21 mouse cellular contexts compared by ENCODE assay signal in genomic region chr6:142635185-142635583, GRCm38 (mm10).
DNase-seq lines count a peak whose midpoint lies in the region; ATAC-seq and TF ChIP-seq lines count a peak whose summit lies in the region.
"Had no signal": no experiment of that assay in that cellular context is flagged by ENCODE, and none has a peak within 500 bp of the region (broad histone marks: within the 10 kb centered on the region; RNA-seq: fewer than 3 reads in every experiment).

No protein-coding gene starts in this region.

- H3K9ac ChIP-seq in forebrain, embryonic 11.5 days (ENCODE audit: low read length): no peak overlapping the region
- no peak overlapping the region for H3K9ac ChIP-seq in forebrain, embryonic 13.5 days
- H3K9ac ChIP-seq in kidney, embryonic 16.5 days (replicated peaks; ENCODE audit: low read length): no peak overlapping the region
- no peak overlapping the region for H3K9ac ChIP-seq in lung, embryonic 15.5 days
- H3K9ac ChIP-seq: embryonic facial prominence, embryonic 15.5 days; heart, embryonic 12.5 days; heart, embryonic 15.5 days; hindbrain, embryonic 13.5 days had no signal

- 0 out of 2 replicates have a peak, but pooled peaks have one; percentile 4 for ATAC-seq in forebrain, embryonic 11.5 days (replicated peaks; ENCODE audit: low FRiP score)
- ATAC-seq in forebrain, embryonic 13.5 days: no peak
- ATAC-seq in kidney, embryonic 16.5 days (ENCODE audit: low FRiP score, low TSS enrichment): peak; percentile 27
- ATAC-seq in lung, embryonic 15.5 days (ENCODE audit: borderline replicate concordance, extremely low read depth, low FRiP score, low TSS enrichment): peak; percentile 14; the same call in 1 of the 2 replicates
- ATAC-seq: activated CD4-positive, CD25-positive, alpha-beta regulatory T cell, adult 4 months; hindbrain, embryonic 16.5 days had no signal

- H3K27me3 ChIP-seq in forebrain, embryonic 11.5 days (ENCODE audit: control insufficient read depth, insufficient read depth, low read length): no peaks in the 10 kb centered on the region
- no peaks in the 10 kb centered on the region for H3K27me3 ChIP-seq in forebrain, embryonic 13.5 days
- H3K27me3 ChIP-seq in kidney, embryonic 16.5 days (ENCODE audit: insufficient read depth, low read length): no peaks in the 10 kb centered on the region
- H3K27me3 ChIP-seq in kidney, adult 2 months (replicated peaks; ENCODE audit: control insufficient read depth, insufficient read depth, low read length): no peaks in the 10 kb centered on the region
- H3K27me3 ChIP-seq in lung, embryonic 15.5 days: no peaks in the 10 kb centered on the region
- no peaks in the 10 kb centered on the region for H3K27me3 ChIP-seq in embryonic facial prominence, embryonic 10.5 days (replicated peaks; ENCODE audit: low read depth, poor library complexity, severe bottlenecking)
- H3K27me3 ChIP-seq: embryonic facial prominence, embryonic 15.5 days; heart, embryonic 12.5 days; heart, embryonic 15.5 days; hindbrain, embryonic 13.5 days had no signal

- no peak for DNase-seq in forebrain, embryonic 11.5 days (ENCODE audit: low spot score)
- no peak for DNase-seq in kidney, adult 2 months
- no peak for DNase-seq in lung, postnatal 4 days
- no peak for DNase-seq in embryonic facial prominence, embryonic 10.5 days (ENCODE audit: low spot score)
- DNase-seq in urinary bladder, postnatal 36 days (ENCODE audit: low spot score in 2 of 2): no peak
- DNase-seq: adrenal gland, postnatal 25 days; cerebellum, adult 18-20 months; cerebellum, adult 9-10 months; cerebellum, postnatal 14 days; gastrocnemius, postnatal 25 days; heart, postnatal 36 days had no signal

- H3K4me2 ChIP-seq in forebrain, embryonic 11.5 days (ENCODE audit: low read depth, low read length, severe bottlenecking): no peak overlapping the region
- no peak overlapping the region for H3K4me2 ChIP-seq in forebrain, embryonic 13.5 days
- no peak overlapping the region for H3K4me2 ChIP-seq in kidney, embryonic 16.5 days (replicated peaks; ENCODE audit: low read depth, low read length)
- H3K4me2 ChIP-seq in lung, embryonic 15.5 days: no peak overlapping the region
- H3K4me2 ChIP-seq: embryonic facial prominence, embryonic 15.5 days; heart, embryonic 12.5 days; heart, embryonic 15.5 days; hindbrain, embryonic 13.5 days had no signal

- H3K9me3 ChIP-seq in forebrain, embryonic 11.5 days (ENCODE audit: control insufficient read depth, low read length): no peaks in the 10 kb centered on the region
- no peaks in the 10 kb centered on the region for H3K9me3 ChIP-seq in forebrain, embryonic 13.5 days (replicated peaks)
- no peaks in the 10 kb centered on the region for H3K9me3 ChIP-seq in kidney, embryonic 16.5 days (ENCODE audit: low read length)
- no peaks in the 10 kb centered on the region for H3K9me3 ChIP-seq in lung, embryonic 15.5 days
- no peaks in the 10 kb centered on the region for H3K9me3 ChIP-seq in embryonic facial prominence, embryonic 10.5 days
- H3K9me3 ChIP-seq: embryonic facial prominence, embryonic 15.5 days; heart, embryonic 12.5 days; heart, embryonic 15.5 days; hindbrain, embryonic 10.5 days; hindbrain, embryonic 13.5 days had no signal

- H3K4me1 ChIP-seq in forebrain, embryonic 11.5 days (replicated peaks; ENCODE audit: control insufficient read depth, insufficient read depth, low read length): no peaks in the 10 kb centered on the region
- peaks cover 5% of the 10 kb centered on the region; the same call in 1 of the 2 replicates for H3K4me1 ChIP-seq in forebrain, embryonic 13.5 days
- H3K4me1 ChIP-seq in kidney, embryonic 16.5 days (ENCODE audit: insufficient read depth, low read length): peaks cover 4% of the 10 kb centered on the region; the same call in 1 of the 2 replicates
- no peaks in the 10 kb centered on the region for H3K4me1 ChIP-seq in kidney, adult 2 months (ENCODE audit: control insufficient read depth, insufficient read depth, low read length)
- H3K4me1 ChIP-seq in lung, embryonic 15.5 days: peaks cover 5% of the 10 kb centered on the region; the same call in 1 of the 2 replicates
- H3K4me1 ChIP-seq in embryonic facial prominence, embryonic 10.5 days: peaks cover 15% of the 10 kb centered on the region
- H3K4me1 ChIP-seq: embryonic facial prominence, embryonic 15.5 days; hindbrain, embryonic 13.5 days had no signal

- no peak for TF ChIP-seq POLR2A in kidney, adult 2 months (IDR thresholded peaks at IDR 0.05; ENCODE audit: low read depth, low read length)

- no peak overlapping the region for H3K4me3 ChIP-seq in forebrain, embryonic 11.5 days (ENCODE audit: low read depth, low read length)
- H3K4me3 ChIP-seq in forebrain, embryonic 13.5 days: no peak overlapping the region
- H3K4me3 ChIP-seq in kidney, embryonic 16.5 days (ENCODE audit: low read length): no peak overlapping the region
- H3K4me3 ChIP-seq in kidney, adult 2 months (ENCODE audit: insufficient read depth, low read depth, low read length): no peak overlapping the region
- no peak overlapping the region for H3K4me3 ChIP-seq in lung, embryonic 15.5 days
- no peak overlapping the region for H3K4me3 ChIP-seq in embryonic facial prominence, embryonic 10.5 days
- H3K4me3 ChIP-seq: embryonic facial prominence, embryonic 15.5 days; heart, embryonic 12.5 days; heart, embryonic 15.5 days; hindbrain, embryonic 10.5 days; hindbrain, embryonic 13.5 days had no signal

- no peak for TF ChIP-seq CTCF in kidney, adult 2 months (conservative IDR thresholded peaks at IDR 0.05; ENCODE audit: insufficient read depth, insufficient read length, low read depth, low read length)

- H3K36me3 ChIP-seq in forebrain, embryonic 11.5 days (ENCODE audit: control insufficient read depth, insufficient read depth, low read length): no peaks in the 10 kb centered on the region
- H3K36me3 ChIP-seq in forebrain, embryonic 13.5 days (ENCODE audit: poor library complexity, severe bottlenecking): no peaks in the 10 kb centered on the region
- H3K36me3 ChIP-seq in kidney, embryonic 16.5 days (ENCODE audit: insufficient read depth, low read length): no peaks in the 10 kb centered on the region
- H3K36me3 ChIP-seq in kidney, adult 2 months (ENCODE audit: control insufficient read depth, insufficient read depth, low read length): no peaks in the 10 kb centered on the region
- no peaks in the 10 kb centered on the region for H3K36me3 ChIP-seq in lung, embryonic 15.5 days
- no peaks in the 10 kb centered on the region for H3K36me3 ChIP-seq in embryonic facial prominence, embryonic 10.5 days (replicated peaks)
- H3K36me3 ChIP-seq: embryonic facial prominence, embryonic 15.5 days; hindbrain, embryonic 10.5 days; hindbrain, embryonic 13.5 days had no signal

- H3K27ac ChIP-seq in forebrain, embryonic 11.5 days (ENCODE audit: low read depth, low read length): no peak overlapping the region
- no peak overlapping the region for H3K27ac ChIP-seq in forebrain, embryonic 13.5 days
- H3K27ac ChIP-seq in kidney, embryonic 16.5 days (ENCODE audit: low read length): no peak overlapping the region
- H3K27ac ChIP-seq in kidney, adult 2 months (ENCODE audit: insufficient read depth, low read depth, low read length): no peak overlapping the region
- no peak overlapping the region for H3K27ac ChIP-seq in lung, embryonic 15.5 days
- 0 out of 2 replicates have a peak overlapping the region, but pooled peaks have one; percentile 15 for H3K27ac ChIP-seq in embryonic facial prominence, embryonic 10.5 days (replicated peaks)
- H3K27ac ChIP-seq: embryonic facial prominence, embryonic 15.5 days; heart, embryonic 15.5 days; hindbrain, embryonic 10.5 days; hindbrain, embryonic 13.5 days had no signal
